Comparison of ENCODE assay signal across 9 mouse cellular contexts in genomic region chr2:102900230-102900721, GRCm38 (mm10). TPM values are rescaled to one million over a fixed set of nuclear protein-coding genes. Genes with fewer than 3 reads are reported as not detected.
A peak's percentile ranks its signal among the peaks of the same experiment; 100 is the strongest.
DNase-seq lines count a peak whose midpoint lies in the region; ATAC-seq and TF ChIP-seq lines count a peak whose summit lies in the region.
"Had no signal": no experiment of that assay in that cellular context is flagged by ENCODE, and none has a peak within 500 bp of the region (broad histone marks: within the 10 kb centered on the region; RNA-seq: fewer than 3 reads in every experiment).

No protein-coding gene starts in this region.

- no peaks in the 10 kb centered on the region for H3K36me3 ChIP-seq in lung, embryonic 14.5 days (ENCODE audit: insufficient read depth)
- H3K36me3 ChIP-seq in hindbrain, embryonic 16.5 days (ENCODE audit: control insufficient read depth, insufficient read depth, low read length): no peaks in the 10 kb centered on the region

- H3K4me2 ChIP-seq in lung, embryonic 14.5 days: peak overlapping the region; percentile 87
- H3K4me2 ChIP-seq in hindbrain, embryonic 16.5 days (ENCODE audit: low read length): peak overlapping the region; percentile 72

- no peaks in the 10 kb centered on the region for H3K9me3 ChIP-seq in lung, embryonic 14.5 days (ENCODE audit: low read depth, low read length)
- no peaks in the 10 kb centered on the region for H3K9me3 ChIP-seq in hindbrain, embryonic 16.5 days (ENCODE audit: control insufficient read depth, low read length)
- H3K9me3 ChIP-seq: forebrain, embryonic 13.5 days had no signal

- H3K4me3 ChIP-seq in lung, embryonic 14.5 days (ENCODE audit: low read depth, low read length): peak overlapping the region; percentile 54
- H3K4me3 ChIP-seq in hindbrain, embryonic 16.5 days (ENCODE audit: low read length): peak overlapping the region; percentile 40; the same call in 1 of the 2 replicates

- H3K4me1 ChIP-seq in lung, embryonic 14.5 days (ENCODE audit: insufficient read depth): no peaks in the 10 kb centered on the region; the same call in 1 of the 2 replicates
- peaks cover 7% of the 10 kb centered on the region for H3K4me1 ChIP-seq in hindbrain, embryonic 16.5 days (ENCODE audit: control insufficient read depth, insufficient read depth, low read depth, low read length)

- WGBS in lung, embryonic 14.5 days: 53% methylated on average over 7 of the region's 7 CpGs
- WGBS in hindbrain, embryonic 16.5 days: 55% methylated on average over 7 of the region's 7 CpGs

- H3K27ac ChIP-seq in lung, embryonic 14.5 days (ENCODE audit: low read depth): peak overlapping the region; percentile 72; the same call in 1 of the 2 replicates
- no peak overlapping the region for H3K27ac ChIP-seq in hindbrain, embryonic 16.5 days (ENCODE audit: low read depth, low read length)
- H3K27ac ChIP-seq: forebrain, embryonic 13.5 days had no signal

- no peaks in the 10 kb centered on the region for H3K27me3 ChIP-seq in lung, embryonic 14.5 days (ENCODE audit: insufficient read depth, low read length)
- peaks cover 2% of the 10 kb centered on the region; the same call in 1 of the 2 replicates for H3K27me3 ChIP-seq in hindbrain, embryonic 16.5 days (replicated peaks; ENCODE audit: control insufficient read depth, insufficient read depth, low read length)

- peak; percentile 50 for DNase-seq in lung, embryonic 14.5 days
- no peak for DNase-seq in lung, postnatal 14 days
- DNase-seq in c-Kit-positive CD71-positive TER-119-positive erythroid progenitor cells, embryonic 14.5 days (ENCODE audit: low spot score): peak; percentile 57
- DNase-seq in ovary, postnatal 36 days (ENCODE audit: low spot score): no peak
- DNase-seq in MN1 (ENCODE audit: low spot score): no peak

- H3K9ac ChIP-seq in lung, embryonic 14.5 days: peak overlapping the region; percentile 65
- no peak overlapping the region for H3K9ac ChIP-seq in hindbrain, embryonic 16.5 days (ENCODE audit: low read depth, low read length)

- TF ChIP-seq CTCF in lung, embryonic 14.5 days (IDR thresholded peaks at IDR 0.05; ENCODE audit: low read depth): no peak

- no peak for ATAC-seq in lung, embryonic 14.5 days (ENCODE audit: insufficient read depth)
- no peak for ATAC-seq in hindbrain, embryonic 16.5 days
- peak; percentile 56 for ATAC-seq in megakaryocyte-erythroid progenitor cell, adult 5-6 weeks (replicated peaks; ENCODE audit: low FRiP score, low TSS enrichment, poor library complexity, severe bottlenecking)
- no peak for ATAC-seq in frontal cortex, adult (ENCODE audit: low TSS enrichment)

RNA-seq across cellular contexts. Expression of gene Cd44, which starts 1.2 kb away (rescaled TPM):
- 27.8 and 31.8 TPM in 2 replicates for polyA plus RNA-seq in lung, embryonic 14.5 days (2014; fragmentation: Nextera tagmentation; extraction: Ambion mirVana)
- 4.7 and 5.1 TPM in 2 replicates for polyA plus RNA-seq in hindbrain, embryonic 16.5 days (2015; fragmentation: Nextera tagmentation; extraction: Ambion mirVana)
- 111 and 112 TPM in 2 replicates for total RNA-seq in megakaryocyte-erythroid progenitor cell, adult 5-6 weeks (2014; fragmentation: Nextera tagmentation)
- 124 and 143 TPM in 2 replicates for total RNA-seq in megakaryocyte-erythroid progenitor cell, adult 5-6 weeks (2017)

Comparison
In these comparisons a context has a peak if more than half of its experiments do, and no peak if none do; other contexts are left out.
1. DNase-seq: peak in lung, embryonic 14.5 days (single experiment) and c-Kit-positive CD71-positive TER-119-positive erythroid progenitor cells, embryonic 14.5 days (single experiment); none in lung, postnatal 14 days (single experiment), ovary, postnatal 36 days (single experiment) and MN1 (single experiment).